Mouse (Mus musculus): ENCODE measurements around the gene Unkl. TPM values are rescaled to one million over a fixed set of nuclear protein-coding genes. Genes with fewer than 3 reads are reported as not detected.
A peak's percentile ranks its signal among the peaks of the same experiment; 100 is the strongest.

Unkl gene
- polyA plus RNA-seq, 2 experiments = 6.3 to 18.0 TPM

DNA sequence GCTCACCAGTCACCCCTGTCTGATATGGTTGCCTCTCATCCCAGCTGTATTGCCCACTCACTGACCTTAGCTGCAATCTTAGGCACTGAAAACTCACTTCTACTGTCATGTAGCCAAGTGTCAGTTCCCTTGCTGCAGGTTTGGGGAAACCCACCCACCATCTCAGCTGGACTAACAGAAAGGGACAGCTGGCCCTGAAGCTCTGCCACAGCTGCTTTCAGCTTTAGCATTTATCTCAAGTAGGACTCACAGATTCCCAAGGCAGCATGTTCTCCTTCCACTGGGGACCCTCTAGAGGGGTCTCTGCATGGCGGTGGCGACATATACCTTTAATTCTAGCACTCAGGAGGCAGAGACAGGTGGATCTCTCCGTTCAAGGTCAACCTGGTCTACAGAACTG is 23.4 kb upstream of the Unkl start:
- no peaks in the 10 kb centered on the region for H3K27me3 ChIP-seq (ENCODE audit: control insufficient read depth, insufficient read depth, low read length)
- DNase-seq (ENCODE audit: low spot score) = no peak
- no peak for ATAC-seq (ENCODE audit: low FRiP score, low read depth)
- H3K9me3 ChIP-seq (ENCODE audit: control insufficient read depth, low read length) = no peaks in the 10 kb centered on the region
- 84% methylated on average over 3 of the region's 3 CpGs for WGBS
- no peaks in the 10 kb centered on the region for H3K4me1 ChIP-seq (ENCODE audit: control insufficient read depth, insufficient read depth, low read length)
- H3K4me2 ChIP-seq (replicated peaks; ENCODE audit: low read depth, low read length, severe bottlenecking) = no peak overlapping the region
- H3K36me3 ChIP-seq (ENCODE audit: control insufficient read depth, insufficient read depth, low read length) = peaks cover 22% of the 10 kb centered on the region
- TF ChIP-seq POLR2A (IDR thresholded peaks at IDR 0.05; ENCODE audit: borderline replicate concordance, extremely low read depth, insufficient read depth, insufficient read length) = no peak
- H3K27ac ChIP-seq (replicated peaks; ENCODE audit: low read depth, low read length) = no peak overlapping the region
- H3K4me3 ChIP-seq (replicated peaks; ENCODE audit: low read length) = no peak overlapping the region
- no peak overlapping the region for H3K9ac ChIP-seq (ENCODE audit: low read depth, low read length, severe bottlenecking)

DNA sequence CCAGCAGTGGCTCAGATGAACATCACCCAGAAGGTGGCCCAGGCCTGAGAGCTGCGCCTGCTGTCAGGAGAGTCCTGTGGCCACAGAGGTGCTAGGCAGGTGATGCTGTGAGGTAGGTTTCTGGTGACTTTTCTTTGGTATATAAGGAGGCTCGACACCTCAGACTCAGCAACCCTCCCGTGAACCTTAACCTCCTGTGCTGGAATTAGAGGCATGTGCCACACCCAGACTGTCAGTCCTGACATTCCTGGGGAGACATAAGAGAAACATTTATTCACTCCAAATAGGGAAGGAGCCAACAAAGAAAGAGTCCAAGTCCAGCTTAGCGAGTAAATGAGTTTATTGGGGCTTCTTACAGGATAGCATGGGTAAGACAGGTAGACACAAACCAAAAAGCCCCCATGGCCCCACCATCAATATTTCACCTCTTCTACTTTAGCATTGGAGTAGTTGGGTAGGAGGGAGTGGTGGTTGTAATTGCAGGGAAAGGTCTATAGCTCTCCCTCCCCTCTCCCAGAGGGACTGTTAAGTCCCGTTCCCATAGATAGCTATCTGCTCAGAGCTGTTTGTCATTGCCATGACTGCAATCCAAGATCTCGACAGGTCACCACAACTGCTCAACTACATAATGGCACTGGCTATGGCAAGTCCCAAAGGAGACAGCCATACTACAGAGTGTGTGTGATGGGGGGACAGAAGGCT is 22.1 kb upstream of the Unkl start:
- Histone ChIP-seq H3K9me3 (ENCODE audit: control insufficient read depth, low read length) (no peaks in the 10 kb centered on the region), H3K36me3 (ENCODE audit: control insufficient read depth, insufficient read depth, low read length) (peaks cover 10% of the 10 kb centered on the region), H3K4me1 (ENCODE audit: control insufficient read depth, insufficient read depth, low read length) (no peaks in the 10 kb centered on the region), H3K9ac (ENCODE audit: low read depth, low read length, severe bottlenecking) (no peak overlapping the region), H3K4me2 (replicated peaks; ENCODE audit: low read depth, low read length, severe bottlenecking) (no peak overlapping the region), H3K4me3 (replicated peaks; ENCODE audit: low read length) (no peak overlapping the region), H3K27me3 (ENCODE audit: control insufficient read depth, insufficient read depth, low read length) (no peaks in the 10 kb centered on the region), H3K27ac (replicated peaks; ENCODE audit: low read depth, low read length) (no peak overlapping the region)
- ATAC-seq (ENCODE audit: low FRiP score, low read depth) = no peak
- 48% methylated on average over 6 of the region's 6 CpGs for WGBS
- no peak for TF ChIP-seq POLR2A (IDR thresholded peaks at IDR 0.05; ENCODE audit: borderline replicate concordance, extremely low read depth, insufficient read depth, insufficient read length)
- DNase-seq (ENCODE audit: low spot score) = no peak

DNA sequence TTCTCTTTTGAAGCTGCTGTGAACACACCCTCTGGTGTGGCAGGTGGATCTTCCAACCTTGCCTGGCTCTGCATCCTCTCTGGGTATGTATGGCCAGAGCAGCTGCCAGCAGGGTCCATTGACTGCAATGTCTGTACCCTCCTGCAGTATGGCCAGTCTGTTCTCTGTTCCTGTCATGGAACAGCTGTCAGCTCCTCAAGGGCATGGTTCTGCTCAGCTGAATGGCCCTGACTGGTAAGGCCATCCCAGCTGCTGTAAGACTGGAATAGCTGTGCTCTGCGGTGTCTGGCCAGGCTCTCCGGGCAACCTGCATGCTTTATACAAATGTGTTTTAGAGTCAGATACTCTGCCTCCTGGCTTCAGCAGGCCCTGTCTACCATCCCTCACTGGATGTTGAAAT is 18.5 kb upstream of the Unkl start:
- Histone ChIP-seq H3K4me2 (replicated peaks; ENCODE audit: low read depth, low read length, severe bottlenecking) (no peak overlapping the region), H3K9ac (ENCODE audit: low read depth, low read length, severe bottlenecking) (no peak overlapping the region), H3K4me3 (replicated peaks; ENCODE audit: low read length) (no peak overlapping the region), H3K27ac (replicated peaks; ENCODE audit: low read depth, low read length) (no peak overlapping the region), H3K9me3 (ENCODE audit: control insufficient read depth, low read length) (no peaks in the 10 kb centered on the region), H3K36me3 (ENCODE audit: control insufficient read depth, insufficient read depth, low read length) (no peaks in the 10 kb centered on the region), H3K4me1 (ENCODE audit: control insufficient read depth, insufficient read depth, low read length) (no peaks in the 10 kb centered on the region), H3K27me3 (ENCODE audit: control insufficient read depth, insufficient read depth, low read length) (no peaks in the 10 kb centered on the region)
- ATAC-seq (ENCODE audit: low FRiP score, low read depth) (0 out of 2 replicates have a peak, but pooled peaks have one; percentile 23), DNase-seq (ENCODE audit: low spot score) (no peak)
- 90% methylated on average over 2 of the region's 2 CpGs for WGBS
- TF ChIP-seq POLR2A (IDR thresholded peaks at IDR 0.05; ENCODE audit: borderline replicate concordance, extremely low read depth, insufficient read depth, insufficient read length) = no peak

DNA sequence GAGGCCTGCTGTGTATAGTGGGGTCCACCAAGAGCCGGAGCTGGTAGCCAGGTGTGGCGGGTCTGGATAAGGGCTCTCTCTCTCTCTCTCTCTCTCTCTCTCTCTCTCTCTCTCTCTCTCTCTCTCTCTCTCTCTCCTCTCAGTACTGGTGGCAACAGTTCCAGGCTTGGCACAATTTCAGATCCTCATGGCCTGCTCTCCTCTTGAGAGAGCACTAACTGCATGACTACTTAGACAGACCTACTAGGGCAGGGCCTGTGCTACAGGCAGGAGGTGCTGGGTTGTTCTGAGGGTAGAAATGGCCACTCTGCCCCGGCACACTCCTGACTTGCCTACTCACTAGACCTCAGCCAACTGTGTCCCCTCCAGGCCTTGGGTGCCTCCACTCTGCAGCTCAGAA is 15.6 kb upstream of the Unkl start:
- H3K4me3 ChIP-seq (replicated peaks; ENCODE audit: low read length) = no peak overlapping the region
- no peak for ATAC-seq (ENCODE audit: low FRiP score, low read depth)
- no peaks in the 10 kb centered on the region for H3K27me3 ChIP-seq (ENCODE audit: control insufficient read depth, insufficient read depth, low read length)
- no peaks in the 10 kb centered on the region for H3K4me1 ChIP-seq (ENCODE audit: control insufficient read depth, insufficient read depth, low read length)
- no peak for TF ChIP-seq POLR2A (IDR thresholded peaks at IDR 0.05; ENCODE audit: borderline replicate concordance, extremely low read depth, insufficient read depth, insufficient read length)
- H3K4me2 ChIP-seq (replicated peaks; ENCODE audit: low read depth, low read length, severe bottlenecking) = no peak overlapping the region
- H3K9me3 ChIP-seq (ENCODE audit: control insufficient read depth, low read length) = no peaks in the 10 kb centered on the region
- H3K27ac ChIP-seq (replicated peaks; ENCODE audit: low read depth, low read length) = no peak overlapping the region
- no peak overlapping the region for H3K9ac ChIP-seq (ENCODE audit: low read depth, low read length, severe bottlenecking)
- no peaks in the 10 kb centered on the region for H3K36me3 ChIP-seq (ENCODE audit: control insufficient read depth, insufficient read depth, low read length)
- 76% methylated on average over 3 of the region's 3 CpGs for WGBS
- DNase-seq (ENCODE audit: low spot score) = no peak

DNA sequence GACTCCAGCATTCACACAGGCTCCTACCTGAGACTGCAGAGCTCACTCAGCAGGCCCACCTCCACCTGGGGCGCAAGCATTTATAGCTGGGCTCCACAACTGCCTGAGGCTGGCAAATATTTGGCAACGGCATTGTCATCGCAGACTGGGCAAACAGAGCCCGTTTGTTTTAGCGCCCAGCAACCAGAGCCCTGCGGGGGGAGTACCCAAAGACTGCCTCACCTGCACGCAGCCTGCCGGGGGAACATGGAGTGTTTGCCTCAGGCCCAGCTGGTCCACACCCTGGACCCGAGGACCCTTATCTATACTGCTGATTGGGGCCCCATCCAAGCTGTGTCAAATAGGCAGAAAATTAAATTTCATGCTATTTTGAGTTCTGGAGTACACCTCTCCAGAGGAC is 12.8 kb upstream of the Unkl start, which contains the start of gene Gm38655:
Gene Gm38655 (minus strand): TSS at position 61 of the 400 bp plus-strand sequence.
- no peaks in the 10 kb centered on the region for H3K4me1 ChIP-seq (ENCODE audit: control insufficient read depth, insufficient read depth, low read length)
- H3K9ac ChIP-seq (ENCODE audit: low read depth, low read length, severe bottlenecking) = no peak within 1 kb of the TSS
- H3K27ac ChIP-seq (replicated peaks; ENCODE audit: low read depth, low read length) = no peak within 1 kb of the TSS
- 59% methylated on average over 9 of the region's 9 CpGs for WGBS
- TF ChIP-seq POLR2A (IDR thresholded peaks at IDR 0.05; ENCODE audit: borderline replicate concordance, extremely low read depth, insufficient read depth, insufficient read length) = no peak
- DNase-seq (ENCODE audit: low spot score) (no peak), ATAC-seq (ENCODE audit: low FRiP score, low read depth) (no peak)
- H3K27me3 ChIP-seq (ENCODE audit: control insufficient read depth, insufficient read depth, low read length) = no peaks in the 10 kb centered on the region
- H3K9me3 ChIP-seq (ENCODE audit: control insufficient read depth, low read length) = no peaks in the 10 kb centered on the region
- H3K4me2 ChIP-seq (replicated peaks; ENCODE audit: low read depth, low read length, severe bottlenecking) = no peak within 1 kb of the TSS
- H3K36me3 ChIP-seq (ENCODE audit: control insufficient read depth, insufficient read depth, low read length) = no peaks in the 10 kb centered on the region
- H3K4me3 ChIP-seq (replicated peaks; ENCODE audit: low read length) = no peak within 1 kb of the TSS
